ENCODE assay signal across 14 mouse cellular contexts in genomic region chrX:157139601-157140000, GRCm38 (mm10).
A peak's percentile ranks its signal among the peaks of the same experiment; 100 is the strongest.
DNase-seq lines count a peak whose midpoint lies in the region; ATAC-seq and TF ChIP-seq lines count a peak whose summit lies in the region.
"Had no signal": no experiment of that assay in that cellular context is flagged by ENCODE, and none has a peak within 500 bp of the region (broad histone marks: within the 10 kb centered on the region; RNA-seq: fewer than 3 reads in every experiment).

No protein-coding gene starts in this region.

- 57% methylated on average over 6 of the region's 6 CpGs for WGBS in hindbrain, postnatal 0 days
- WGBS in hindbrain, embryonic 14.5 days: 53% methylated on average over 6 of the region's 6 CpGs
- WGBS in lung, postnatal 0 days: 60% methylated on average over 6 of the region's 6 CpGs

- ATAC-seq in hindbrain, postnatal 0 days: no peak
- no peak for ATAC-seq in hindbrain, embryonic 14.5 days (ENCODE audit: low FRiP score)
- no peak for ATAC-seq in lung, postnatal 0 days
- ATAC-seq: forebrain, postnatal 0 days had no signal

- TF ChIP-seq EP300 in lung, postnatal 0 days (IDR thresholded peaks at IDR 0.05): no peak

- no peak overlapping the region for H3K27ac ChIP-seq in hindbrain, postnatal 0 days
- H3K27ac ChIP-seq in hindbrain, embryonic 14.5 days: no peak overlapping the region
- H3K27ac ChIP-seq in lung, postnatal 0 days (ENCODE audit: low read length): no peak overlapping the region
- H3K27ac ChIP-seq: heart, embryonic 15.5 days; hindbrain, embryonic 12.5 days; limb, embryonic 13.5 days had no signal

- no peak for TF ChIP-seq CTCF in hindbrain, postnatal 0 days (IDR thresholded peaks at IDR 0.05; ENCODE audit: low read depth)
- no peak for TF ChIP-seq CTCF in lung, postnatal 0 days (IDR thresholded peaks at IDR 0.05)

- no peak overlapping the region for H3K4me3 ChIP-seq in hindbrain, postnatal 0 days (ENCODE audit: low read length)
- H3K4me3 ChIP-seq in hindbrain, embryonic 14.5 days (replicated peaks; ENCODE audit: low read length): no peak overlapping the region
- H3K4me3 ChIP-seq in lung, postnatal 0 days (ENCODE audit: low read depth, low read length): no peak overlapping the region
- H3K4me3 ChIP-seq: heart, embryonic 15.5 days; hindbrain, embryonic 12.5 days; limb, embryonic 13.5 days had no signal

- H3K36me3 ChIP-seq in hindbrain, postnatal 0 days (ENCODE audit: insufficient read depth, low read length): no peaks in the 10 kb centered on the region
- H3K36me3 ChIP-seq in hindbrain, embryonic 14.5 days (replicated peaks; ENCODE audit: control insufficient read depth, insufficient read depth): no peaks in the 10 kb centered on the region
- no peaks in the 10 kb centered on the region for H3K36me3 ChIP-seq in lung, postnatal 0 days (ENCODE audit: insufficient read depth, low read length)
- H3K36me3 ChIP-seq: heart, embryonic 15.5 days; hindbrain, embryonic 12.5 days; limb, embryonic 13.5 days had no signal

- no peak overlapping the region for H3K4me2 ChIP-seq in hindbrain, postnatal 0 days (ENCODE audit: low read depth, low read length)
- no peak overlapping the region for H3K4me2 ChIP-seq in hindbrain, embryonic 14.5 days (replicated peaks)
- H3K4me2 ChIP-seq in lung, postnatal 0 days (replicated peaks; ENCODE audit: low read depth, low read length): no peak overlapping the region
- H3K4me2 ChIP-seq: heart, embryonic 15.5 days; hindbrain, embryonic 12.5 days; limb, embryonic 13.5 days had no signal

- H3K9me3 ChIP-seq in hindbrain, postnatal 0 days (ENCODE audit: low read length): no peaks in the 10 kb centered on the region
- H3K9me3 ChIP-seq in hindbrain, embryonic 14.5 days (ENCODE audit: control insufficient read depth, low read length): no peaks in the 10 kb centered on the region
- no peaks in the 10 kb centered on the region for H3K9me3 ChIP-seq in lung, postnatal 0 days (ENCODE audit: low read length)
- H3K9me3 ChIP-seq: heart, embryonic 15.5 days; hindbrain, embryonic 12.5 days; limb, embryonic 13.5 days had no signal

- H3K4me1 ChIP-seq in hindbrain, postnatal 0 days (ENCODE audit: insufficient read depth, low read length): no peaks in the 10 kb centered on the region
- H3K4me1 ChIP-seq in hindbrain, embryonic 14.5 days (replicated peaks; ENCODE audit: control insufficient read depth, insufficient read depth, low read length): no peaks in the 10 kb centered on the region
- H3K4me1 ChIP-seq in lung, postnatal 0 days (ENCODE audit: insufficient read depth, low read depth, low read length): no peaks in the 10 kb centered on the region
- H3K4me1 ChIP-seq: heart, embryonic 15.5 days; hindbrain, embryonic 12.5 days; limb, embryonic 13.5 days had no signal

- no peak overlapping the region for H3K9ac ChIP-seq in hindbrain, postnatal 0 days (replicated peaks; ENCODE audit: low read length)
- no peak overlapping the region for H3K9ac ChIP-seq in hindbrain, embryonic 14.5 days
- H3K9ac ChIP-seq in lung, postnatal 0 days (replicated peaks; ENCODE audit: low read depth): no peak overlapping the region
- H3K9ac ChIP-seq: forebrain, postnatal 0 days; heart, embryonic 15.5 days; hindbrain, embryonic 12.5 days; limb, embryonic 13.5 days had no signal

- H3K27me3 ChIP-seq in hindbrain, postnatal 0 days (ENCODE audit: insufficient read depth, low read length): no peaks in the 10 kb centered on the region
- no peaks in the 10 kb centered on the region for H3K27me3 ChIP-seq in hindbrain, embryonic 14.5 days (ENCODE audit: control insufficient read depth, insufficient read depth, low read length)
- H3K27me3 ChIP-seq in lung, postnatal 0 days (replicated peaks; ENCODE audit: insufficient read depth, low read length): no peaks in the 10 kb centered on the region
- H3K27me3 ChIP-seq: heart, embryonic 15.5 days; hindbrain, embryonic 12.5 days; limb, embryonic 13.5 days had no signal

- peak; percentile 9 for DNase-seq in hindbrain, postnatal 0 days (ENCODE audit: low spot score)
- DNase-seq in hindbrain, embryonic 14.5 days (ENCODE audit: low spot score): no peak
- peak; percentile 5 for DNase-seq in lung, postnatal 0 days (ENCODE audit: low spot score)
- no peak for DNase-seq in lung, postnatal 36 days
- peak; percentile 67 for DNase-seq in cerebellum, adult 9-11 months
- DNase-seq in skeletal muscle tissue, adult 2 months (ENCODE audit: low read depth, low spot score): peak; percentile 21
- no peak for DNase-seq in urinary bladder, postnatal 4 days (ENCODE audit: low spot score in 2 of 2)
- no peak for DNase-seq in left cerebral cortex, adult 9 months (ENCODE audit: low spot score in 2 of 2)
- DNase-seq: adrenal gland, postnatal 36 days; forebrain, postnatal 0 days; kidney, adult 2 months had no signal

Comparison
In these comparisons a context has a peak if more than half of its experiments do, and no peak if none do; other contexts are left out.
1. DNase-seq: peak in hindbrain, postnatal 0 days (single experiment), lung, postnatal 0 days (single experiment), cerebellum, adult 9-11 months (single experiment) and skeletal muscle tissue, adult 2 months (single experiment); none in hindbrain, embryonic 14.5 days (single experiment), lung, postnatal 36 days (single experiment), urinary bladder, postnatal 4 days (0 of 2) and left cerebral cortex, adult 9 months (0 of 2).